Mouse (Mus musculus): ENCODE data around the gene Ffar4. TPM values are rescaled to one million over a fixed set of nuclear protein-coding genes. Genes with fewer than 3 reads are reported as not detected.

Gene Ffar4
- total RNA-seq, 2 experiments from 2014 or later = 0.79 to 10.7 TPM

GRCm38 (mm10) chr19:38091512-38091985 lies 5.3 kb upstream of the Ffar4 start:
- intact Hi-C loops (cut with DNase I) = no loop called here
- DNase-seq = no peak

- DNase-seq = no peak
- intact Hi-C loops (cut with DNase I) = no loop called here
Observed at GRCm38 (mm10) chr19:38096231-38096630, 640 bp upstream of the Ffar4 start.

- intact Hi-C loops (cut with DNase I) = no loop called here
- no peak for DNase-seq
Observed at GRCm38 (mm10) chr19:38107871-38108270, 11.0 kb downstream of the Ffar4 start.

- no peak for DNase-seq
- intact Hi-C loops (cut with DNase I) = no loop called here
Observed at GRCm38 (mm10) chr19:38109506-38110242, 12.8 kb downstream of the Ffar4 start.

DNA sequence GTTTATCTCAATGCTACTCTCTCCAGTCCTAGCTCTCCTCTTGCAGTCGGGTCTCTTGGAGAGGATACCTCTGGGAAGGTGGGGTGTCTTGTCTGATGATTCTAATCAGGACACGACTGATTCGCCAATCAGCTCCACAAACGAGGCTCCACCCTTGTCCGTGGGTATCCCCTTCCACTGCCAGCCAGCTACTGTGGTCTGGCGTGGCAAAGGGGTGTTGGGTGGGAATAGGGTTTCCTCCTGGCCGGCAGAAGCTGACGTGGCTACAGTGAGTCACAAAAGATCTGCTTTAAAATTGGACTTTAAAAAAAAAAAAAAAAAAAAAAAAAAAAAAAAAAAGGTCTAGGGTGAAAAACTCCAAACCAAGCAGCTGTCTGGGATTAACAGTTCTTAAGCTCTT lies 14.2 kb downstream of the Ffar4 start:
- intact Hi-C loops (cut with DNase I) = no loop called here
- no peak for DNase-seq

DNA sequence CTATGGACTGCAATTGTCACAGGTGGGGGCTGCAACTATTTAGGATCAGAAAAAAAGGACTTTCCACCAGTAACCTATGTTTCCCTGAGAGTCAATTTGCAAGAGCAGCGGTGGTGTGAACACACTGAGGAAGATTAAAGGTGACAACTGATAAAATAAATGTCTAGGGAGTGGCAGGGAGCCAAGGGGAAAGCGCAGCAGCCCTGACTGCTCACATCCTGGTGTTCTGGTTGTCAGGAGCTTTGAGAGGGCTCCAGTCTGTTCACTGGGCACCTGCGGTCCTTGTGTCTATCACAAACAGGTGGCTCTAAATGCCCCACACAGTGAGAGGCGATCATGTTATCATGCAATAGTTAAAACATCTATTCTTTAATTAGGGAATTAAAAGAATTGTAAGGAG lies 15.7 kb downstream of the Ffar4 start:
- intact Hi-C loops (cut with DNase I) = no loop called here
- DNase-seq = no peak

DNA sequence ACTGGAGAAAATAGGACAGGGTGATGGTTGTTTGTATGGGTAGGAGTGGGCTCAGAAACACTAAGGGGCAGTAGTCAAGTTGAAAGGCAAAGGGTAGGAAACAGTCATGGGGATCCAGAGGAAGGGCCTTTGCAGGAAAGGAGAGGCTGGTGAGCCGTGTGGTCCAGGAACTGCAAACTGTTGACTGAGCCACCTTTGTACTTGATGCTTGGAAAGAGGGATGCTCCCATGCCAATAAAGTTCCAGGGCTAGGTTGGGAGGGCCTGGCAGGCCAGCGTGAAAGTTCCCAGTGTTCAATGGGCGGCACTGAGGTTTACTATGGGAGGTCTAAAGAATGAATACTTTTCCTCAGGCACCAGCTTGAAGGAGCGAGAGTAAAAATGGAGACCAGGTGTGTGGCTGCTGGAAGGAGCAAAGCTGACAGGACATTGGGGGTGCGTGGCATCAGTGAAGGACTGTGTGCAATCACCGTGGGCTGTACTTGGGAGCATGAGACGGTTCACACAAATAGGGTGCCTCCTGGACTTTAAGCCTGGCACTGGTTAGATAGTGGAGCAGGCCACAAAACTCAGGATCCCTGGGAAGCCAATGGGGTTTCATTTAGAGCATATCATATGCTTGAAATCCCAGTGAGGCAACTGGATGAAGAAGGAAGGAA lies 18.1 kb downstream of the Ffar4 start:
- DNase-seq = no peak
- intact Hi-C loops (cut with DNase I) = no loop called here

DNA sequence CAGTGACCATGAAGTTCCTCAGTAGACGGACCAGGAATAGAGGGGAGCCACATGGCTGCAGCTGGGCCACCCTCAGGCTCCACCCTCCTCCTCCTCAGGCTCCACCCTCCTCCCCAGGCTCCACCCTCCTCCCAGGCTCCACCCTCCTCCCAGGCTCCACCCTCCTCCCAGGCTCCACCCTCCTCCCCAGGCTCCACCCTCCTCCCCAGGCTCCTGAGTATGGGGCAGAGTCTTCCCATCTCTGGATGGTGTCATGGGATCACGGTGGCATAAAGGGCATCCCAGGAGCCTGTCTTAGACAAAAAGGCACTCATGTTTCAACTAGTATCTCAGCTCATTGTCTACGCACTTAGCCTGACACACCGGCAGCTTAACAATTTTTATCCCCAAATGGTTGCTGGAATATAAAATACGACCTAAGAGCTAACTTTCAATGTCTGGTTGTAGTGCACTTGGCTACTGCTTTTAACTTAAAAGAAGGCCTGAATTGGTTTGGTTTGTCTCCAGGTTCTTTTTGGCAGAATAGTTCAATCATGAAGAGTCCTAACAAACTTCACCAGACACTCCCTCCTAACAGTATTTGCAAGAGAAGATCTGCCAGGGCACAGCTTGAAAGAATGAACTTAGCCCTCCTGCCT lies 23.4 kb downstream of the Ffar4 start:
- intact Hi-C loops (cut with DNase I) = no loop called here
- no peak for DNase-seq

- no peak for DNase-seq
- intact Hi-C loops (cut with DNase I) = no loop called here
Observed at GRCm38 (mm10) chr19:38123921-38124320, 27.1 kb downstream of the Ffar4 start.

- intact Hi-C loops (cut with DNase I) = no loop called here
- peak; percentile 44 to 48 for DNase-seq
Observed at GRCm38 (mm10) chr19:38124401-38125218, 27.7 kb downstream of the Ffar4 start.

DNA sequence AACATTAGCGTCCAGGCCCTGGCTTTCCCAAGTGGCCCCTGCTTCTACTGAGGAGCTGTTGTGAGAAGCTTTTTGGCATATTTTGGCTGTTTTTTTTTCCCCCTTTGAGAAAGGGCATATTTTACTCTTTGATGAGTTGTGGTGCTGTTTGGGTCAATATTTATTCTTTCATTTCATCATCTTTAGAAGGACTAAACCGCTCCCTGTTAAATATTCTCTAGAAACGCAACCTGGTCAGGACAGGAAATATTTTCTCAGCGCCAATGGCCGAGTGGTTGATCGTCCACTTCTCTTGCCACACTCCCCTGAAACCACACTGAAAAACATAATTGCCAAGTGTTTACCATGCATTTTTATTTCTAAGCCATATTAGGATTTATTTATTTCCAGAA lies 28.3 kb downstream of the Ffar4 start, which contains the start of gene Rbp4:
Gene Rbp4, minus strand, starts transcription at position 63 of the 392 bp plus-strand sequence.
- intact Hi-C loops (cut with DNase I) = no loop called here
- DNase-seq = no peak

GRCm38 (mm10) chr19:38126656-38127055 lies 29.8 kb downstream of the Ffar4 start:
- intact Hi-C loops (cut with DNase I) = no loop called here
- DNase-seq = no peak

- intact Hi-C loops (cut with DNase I) = no loop called here
- no peak for DNase-seq
Observed at GRCm38 (mm10) chr19:38132481-38132880, 35.6 kb downstream of the Ffar4 start, which contains the start of gene Pde6c. Gene Pde6c (plus strand): TSS chr19:38132781.

DNA sequence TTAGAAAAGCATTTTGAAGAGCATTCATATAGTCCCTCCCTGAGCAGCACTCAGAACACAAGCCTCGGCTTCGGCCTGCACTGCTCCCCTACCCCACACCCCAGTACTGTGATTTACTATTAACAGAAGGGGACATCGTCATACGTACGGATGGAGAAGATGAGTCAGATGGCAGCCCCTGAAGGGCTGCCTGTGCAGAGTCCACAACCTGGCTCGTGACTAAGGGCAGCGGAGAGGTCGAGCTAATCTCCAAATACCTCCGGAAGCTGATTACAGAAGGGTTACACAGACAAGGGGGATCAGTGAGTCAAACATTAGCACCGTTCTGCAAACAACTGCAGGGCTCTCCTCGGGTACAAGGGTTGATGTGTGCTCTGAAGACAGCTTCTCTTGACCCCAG lies 37.1 kb downstream of the Ffar4 start:
- intact Hi-C loops (cut with DNase I) = no loop called here
- DNase-seq = no peak

GRCm38 (mm10) chr19:38134806-38135205 lies 37.9 kb downstream of the Ffar4 start:
- DNase-seq = no peak
- intact Hi-C loops (cut with DNase I) = no loop called here

GRCm38 (mm10) chr19:38143540-38144271 lies 46.8 kb downstream of the Ffar4 start:
- intact Hi-C loops (cut with DNase I) = no loop called here
- no peak for DNase-seq

GRCm38 (mm10) chr19:38156243-38156642 lies 59.4 kb downstream of the Ffar4 start:
- no peak for DNase-seq
- intact Hi-C loops (cut with DNase I) = no loop called here

DNA sequence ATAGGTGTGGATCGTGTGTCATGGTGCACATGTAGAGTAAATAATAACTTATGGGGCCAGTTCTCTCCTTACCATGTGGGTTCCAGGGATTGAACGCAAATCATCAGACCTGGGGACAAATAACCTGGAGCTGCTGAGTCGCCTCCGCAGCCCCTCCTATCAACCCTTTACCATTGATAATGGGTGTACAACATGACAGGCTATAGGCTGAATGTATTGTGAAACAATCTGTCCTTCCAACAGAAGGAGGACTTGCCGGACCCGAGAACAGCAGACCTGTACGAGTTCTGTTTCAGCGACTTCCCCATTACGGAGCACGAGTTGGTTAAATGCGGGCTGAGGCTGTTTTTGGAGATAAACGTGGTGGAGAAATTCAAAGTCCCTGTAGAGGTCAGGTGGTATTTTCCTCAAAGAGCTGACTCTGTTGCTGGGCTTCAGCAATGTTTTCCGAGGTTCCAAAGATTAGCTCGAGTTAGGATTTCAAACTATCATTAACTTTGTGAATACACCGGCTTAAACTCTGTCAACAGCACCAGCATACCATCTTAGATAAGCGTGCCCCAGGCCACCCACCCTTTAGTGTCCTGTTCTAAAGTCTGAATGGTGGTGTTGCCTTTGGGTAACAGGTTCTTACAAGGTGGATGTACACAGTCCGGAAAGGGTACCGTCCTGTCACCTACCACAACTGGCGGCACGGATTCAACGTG lies 64.9 kb downstream of the Ffar4 start:
- no peak for DNase-seq
- intact Hi-C loops (cut with DNase I) = no loop called here
